Mouse (Mus musculus) neural tube, embryonic 13.5 days (tissue): ENCODE results near the gene Rb1. TPM values are rescaled to one million over a fixed set of nuclear protein-coding genes. Genes with fewer than 3 reads are reported as not detected.

ENCODE experiments used
- ATAC-seq: fragments of 200-750 bp; cut with Nextera tagmentation; 2 replicates; pipeline ENCODE4 v1.8.0; 2017; ENCODE audit warnings: low read depth, mild to moderate bottlenecking, moderate TSS enrichment, moderate library complexity
- H3K27ac ChIP-seq: fragments of 300-500 bp; sonication (generic); replicated peaks from 2 replicates; pipeline ENCODE4 v1.5.1; 2015; ENCODE audit warnings: moderate library complexity, mild to moderate bottlenecking, inconsistent platforms
- H3K27me3 ChIP-seq: fragments of 300-500 bp; sonication (generic); 2 replicates; pipeline ENCODE4 v1.6.1; 2015; ENCODE audit warnings: mild to moderate bottlenecking, inconsistent platforms
- H3K36me3 ChIP-seq: fragments of 300-500 bp; sonication (generic); 2 replicates; pipeline ENCODE4 v1.6.1; 2015; ENCODE audit warnings: mild to moderate bottlenecking, inconsistent platforms
- H3K4me1 ChIP-seq: fragments of 300-500 bp; sonication (generic); replicated peaks from 2 replicates; pipeline ENCODE4 v1.6.1; 2015; ENCODE audit warnings: inconsistent platforms
- H3K4me2 ChIP-seq: fragments of 300-500 bp; sonication (generic); 2 replicates; pipeline ENCODE4 v1.6.1; 2015; ENCODE audit warnings: inconsistent platforms, mild to moderate bottlenecking, moderate library complexity
- H3K4me3 ChIP-seq: fragments of 300-500 bp; sonication (generic); 2 replicates; pipeline ENCODE4 v1.5.1; 2015; ENCODE audit warnings: mild to moderate bottlenecking, inconsistent platforms
- H3K9ac ChIP-seq: fragments of 300-500 bp; sonication (generic); 2 replicates; pipeline ENCODE4 v1.6.1; 2015; ENCODE audit warnings: moderate library complexity, mild to moderate bottlenecking, inconsistent platforms
- H3K9me3 ChIP-seq: fragments of 300-500 bp; sonication (generic); 2 replicates; pipeline ENCODE4 v1.6.1; 2016; ENCODE audit warnings: inconsistent platforms
- WGBS: fragments of 180-500 bp; shearing (Covaris S2); methylation state at CpG from one replicate; pipeline ENCODE4 v1.1.7; 2015; 5-methylcytosine and 5-hydroxymethylcytosine counted together
- polyA plus RNA-seq: library from polyadenylated mRNA; unstranded; fragments of >200 nt; fragmentation: Nextera tagmentation; extraction: Ambion mirVana; gene quantifications from 2 replicates; pipeline ENCODE4 v1.2.1, GENCODE M21; 2015

The Rb1 gene
- 22.7 and 25.4 TPM in 2 replicates for polyA plus RNA-seq

DNA sequence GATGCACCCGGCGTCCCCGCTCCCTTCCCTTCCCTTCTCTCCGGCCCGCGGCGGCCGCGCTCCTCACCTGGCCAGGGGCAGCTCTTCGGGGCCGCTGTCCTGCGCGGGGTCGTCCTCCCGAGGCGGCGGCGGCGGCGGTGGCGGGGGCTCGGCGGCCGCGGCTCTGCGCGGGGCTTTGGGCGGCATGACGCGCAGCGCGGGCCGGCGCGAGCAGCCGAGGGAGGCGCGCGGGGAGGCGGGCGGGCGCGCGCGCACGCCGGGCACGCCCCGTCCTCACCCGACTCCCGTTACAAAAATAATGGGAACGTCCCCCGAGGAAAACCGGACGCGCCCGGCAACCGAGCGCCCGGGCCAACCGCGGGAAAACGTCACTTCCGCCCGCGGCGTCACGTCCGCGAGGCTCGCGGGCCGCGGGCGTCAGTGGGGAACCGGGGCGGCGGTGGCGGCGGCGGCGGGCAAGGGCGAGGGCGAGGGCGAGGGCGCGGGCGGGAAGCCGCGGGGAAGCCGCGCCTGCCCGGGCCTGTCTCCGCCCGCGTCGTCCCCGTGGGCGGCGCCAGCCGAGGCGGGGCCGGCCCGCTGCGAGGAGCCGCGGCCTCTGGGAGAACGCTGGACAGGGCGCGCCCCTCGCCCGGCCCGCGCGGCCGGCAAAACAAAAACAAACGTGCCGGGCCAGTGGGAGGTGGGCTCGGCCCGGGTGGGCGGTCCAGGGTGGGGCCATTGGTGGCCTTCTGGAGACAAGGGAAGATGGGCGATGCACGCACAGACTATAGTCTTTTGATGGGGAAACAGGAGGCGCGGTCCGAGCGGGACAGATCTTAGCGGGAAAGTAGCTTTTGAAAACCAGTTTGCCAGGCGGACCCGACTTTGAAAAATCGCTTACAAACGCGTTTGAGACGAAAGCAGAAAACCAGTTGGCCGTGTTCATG, at the start of gene Rb1:
TSS of gene Rb1 (minus strand) at position 367 of the 926 bp plus-strand sequence.
- H3K4me3 ChIP-seq = peak within 1 kb of the TSS; percentile 74
- peak within 1 kb of the TSS; percentile 87 for H3K4me2 ChIP-seq
- peaks cover 29% of the 10 kb centered on the region for H3K4me1 ChIP-seq
- peak; percentile 86 for ATAC-seq
- 0 out of 2 replicates have a peak, but pooled peaks cover 3% of the 10 kb centered on the region for H3K36me3 ChIP-seq
- no peaks in the 10 kb centered on the region for H3K27me3 ChIP-seq
- under 1% methylated on average over 103 of the region's 135 CpGs for WGBS
- H3K9ac ChIP-seq = peak within 1 kb of the TSS; percentile 96
- peak within 1 kb of the TSS; percentile 98 for H3K27ac ChIP-seq
- no peaks in the 10 kb centered on the region for H3K9me3 ChIP-seq

DNA sequence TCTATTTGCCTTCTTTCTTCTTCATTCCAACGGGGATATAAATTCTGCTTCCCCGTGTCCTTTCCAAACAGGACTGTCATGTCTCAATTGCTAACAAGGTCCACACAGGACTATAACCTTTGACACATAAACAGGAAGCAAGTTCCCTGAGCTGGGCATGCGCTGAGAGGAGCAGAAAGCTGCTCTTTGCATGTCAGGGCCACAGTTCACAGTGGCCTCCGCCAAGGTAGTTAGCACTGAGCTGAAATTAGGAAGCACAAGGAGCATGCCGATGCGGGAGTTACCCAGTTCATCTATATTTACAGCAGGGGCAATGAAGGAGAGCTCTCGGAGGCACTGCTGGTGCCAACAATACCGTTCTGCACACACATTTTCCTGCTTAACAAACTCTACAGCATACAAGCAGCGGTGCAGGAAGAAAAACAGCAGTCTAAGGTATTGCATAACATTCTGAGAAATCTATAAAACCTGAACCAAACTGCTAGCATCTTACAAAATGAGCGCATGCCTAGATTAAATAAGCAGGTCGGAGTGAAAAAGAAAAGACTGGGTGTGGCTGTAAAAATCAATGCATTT, 48.8 kb upstream of the Rb1 start:
- no peaks in the 10 kb centered on the region for H3K27me3 ChIP-seq
- peak overlapping the region; percentile 57; the same call in 1 of the 2 replicates for H3K27ac ChIP-seq
- H3K36me3 ChIP-seq = peaks cover 24% of the 10 kb centered on the region
- peaks cover 33% of the 10 kb centered on the region for H3K4me1 ChIP-seq
- no peak overlapping the region; the same call in 1 of the 2 replicates for H3K9ac ChIP-seq
- 0 out of 2 replicates have a peak overlapping the region, but pooled peaks have one; percentile 3 for H3K4me2 ChIP-seq
- H3K4me3 ChIP-seq = no peak overlapping the region
- no peaks in the 10 kb centered on the region for H3K9me3 ChIP-seq
- no peak for ATAC-seq
- 58% methylated on average over 11 of the region's 11 CpGs for WGBS

DNA sequence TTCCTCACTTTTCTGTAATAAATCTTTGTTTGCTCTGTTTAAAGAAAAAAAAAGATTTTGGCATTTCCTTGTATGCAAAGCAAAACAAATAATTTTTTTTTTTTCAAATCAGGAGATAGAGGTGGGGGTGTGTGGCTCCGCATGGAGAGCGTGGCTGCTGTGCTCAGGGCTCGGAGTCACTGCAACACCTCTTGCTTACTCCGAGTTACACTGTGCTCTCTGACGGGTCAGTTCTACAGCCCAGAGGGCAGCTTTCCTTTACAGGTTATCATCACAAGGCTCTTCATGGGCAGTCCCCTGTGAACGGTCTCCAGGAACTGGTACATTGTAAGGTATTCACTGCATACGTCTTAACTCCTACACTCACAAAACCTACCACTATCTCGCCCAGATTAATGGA, 48.0 kb upstream of the Rb1 start:
- H3K27me3 ChIP-seq = no peaks in the 10 kb centered on the region

DNA sequence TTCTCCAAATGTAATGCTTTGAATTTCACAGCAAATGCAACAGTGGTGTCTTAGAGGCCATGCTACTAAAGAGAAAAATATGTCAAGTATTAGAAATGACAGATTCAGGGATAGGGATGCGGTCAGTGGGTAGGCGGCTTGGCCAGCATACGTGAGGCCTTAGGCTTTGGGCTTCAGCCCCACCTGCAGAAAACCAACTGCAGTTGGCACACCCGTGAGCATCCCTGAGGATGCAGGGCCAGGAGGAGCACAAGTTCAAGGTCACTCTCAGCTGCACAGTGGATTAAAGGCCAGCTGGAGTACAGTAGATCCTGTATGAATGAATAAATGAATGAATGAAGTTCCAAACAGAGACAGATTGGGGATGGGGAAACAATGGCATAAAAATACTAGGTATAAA, 47.4 kb upstream of the Rb1 start:
- Histone ChIP-seq H3K9ac (no peak overlapping the region), H3K27me3 (no peaks in the 10 kb centered on the region), H3K36me3 (peaks cover 25% of the 10 kb centered on the region), H3K4me3 (no peak overlapping the region), H3K4me1 (peaks cover 33% of the 10 kb centered on the region), H3K4me2 (no peak overlapping the region), H3K27ac (no peak overlapping the region), H3K9me3 (no peaks in the 10 kb centered on the region)
- ATAC-seq = no peak
- WGBS = 90% methylated on average over 4 of the region's 4 CpGs

More for the DNA sequence above, 48.0 kb upstream of the Rb1 start:
- no peak overlapping the region for H3K4me2 ChIP-seq
- H3K4me3 ChIP-seq = no peak overlapping the region
- no peak for ATAC-seq
- no peak overlapping the region for H3K9ac ChIP-seq
- no peak overlapping the region for H3K27ac ChIP-seq
- peaks cover 33% of the 10 kb centered on the region for H3K4me1 ChIP-seq
- no peaks in the 10 kb centered on the region for H3K9me3 ChIP-seq
- H3K36me3 ChIP-seq = peaks cover 24% of the 10 kb centered on the region
- WGBS = 83% methylated on average over 8 of the region's 8 CpGs

DNA sequence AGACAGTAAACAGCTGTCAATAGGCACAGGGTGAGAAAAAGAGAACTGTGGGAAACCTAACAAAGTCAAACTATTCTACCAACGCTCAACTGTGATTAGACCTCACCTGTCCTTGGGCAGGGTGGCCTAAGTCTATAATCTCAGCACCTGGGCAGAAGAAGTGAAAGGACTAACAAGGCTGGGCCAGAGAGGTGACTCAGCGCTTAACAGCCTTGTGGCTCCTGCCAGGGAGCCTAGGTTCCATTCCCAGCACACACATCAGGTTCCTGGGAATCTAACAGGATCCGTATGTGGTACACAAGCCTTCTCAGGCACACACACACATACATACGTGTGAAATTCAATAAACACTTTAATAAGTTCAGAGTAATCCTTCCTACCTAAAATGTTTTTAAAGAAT, 46.0 kb upstream of the Rb1 start:
- H3K27ac ChIP-seq = no peak overlapping the region
- H3K9ac ChIP-seq = no peak overlapping the region
- H3K9me3 ChIP-seq = no peaks in the 10 kb centered on the region
- H3K4me1 ChIP-seq = peaks cover 22% of the 10 kb centered on the region
- WGBS = 98% methylated on average over 4 of the region's 4 CpGs
- H3K4me3 ChIP-seq = no peak overlapping the region
- H3K27me3 ChIP-seq = no peaks in the 10 kb centered on the region
- no peak for ATAC-seq
- no peak overlapping the region for H3K4me2 ChIP-seq
- peaks cover 35% of the 10 kb centered on the region for H3K36me3 ChIP-seq

DNA sequence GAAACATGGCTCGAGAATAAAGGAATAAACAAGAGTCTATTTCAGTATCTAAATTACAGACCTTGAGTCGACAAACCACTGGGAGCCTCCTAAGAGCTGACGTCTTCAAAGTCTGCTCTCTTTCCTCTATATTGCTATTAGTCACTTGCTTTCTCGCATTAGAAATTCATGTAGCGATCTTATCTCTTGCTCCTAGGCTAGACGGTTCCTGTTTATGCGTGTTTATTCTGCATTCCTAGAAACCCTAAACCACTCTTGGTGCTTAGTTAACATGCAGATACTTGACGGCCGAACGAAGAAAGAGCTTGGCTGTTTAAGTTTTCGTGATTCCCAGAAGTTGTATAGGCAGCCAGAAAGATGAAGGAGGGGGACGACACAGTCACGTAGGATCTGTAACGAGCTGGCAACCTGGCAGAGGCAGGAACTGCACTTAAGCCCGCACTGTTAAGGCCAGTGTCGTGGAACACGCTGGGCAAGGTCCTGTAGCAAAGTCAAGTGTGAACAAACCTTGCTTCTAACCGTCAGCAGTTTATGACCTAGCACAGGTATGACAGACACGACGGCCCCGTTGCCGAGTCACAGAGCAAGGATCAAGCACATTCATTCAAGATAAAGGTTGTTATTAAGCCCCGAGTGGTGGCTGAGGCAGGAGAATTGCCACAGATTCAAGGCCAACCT, 45.2 kb upstream of the Rb1 start:
- Histone ChIP-seq H3K9ac (no peak overlapping the region), H3K36me3 (peaks cover 42% of the 10 kb centered on the region), H3K27ac (no peak overlapping the region), H3K9me3 (no peaks in the 10 kb centered on the region), H3K4me2 (no peak overlapping the region), H3K4me3 (no peak overlapping the region), H3K4me1 (peaks cover 22% of the 10 kb centered on the region), H3K27me3 (no peaks in the 10 kb centered on the region)
- WGBS = 90% methylated on average over 23 of the region's 23 CpGs
- ATAC-seq = no peak

DNA sequence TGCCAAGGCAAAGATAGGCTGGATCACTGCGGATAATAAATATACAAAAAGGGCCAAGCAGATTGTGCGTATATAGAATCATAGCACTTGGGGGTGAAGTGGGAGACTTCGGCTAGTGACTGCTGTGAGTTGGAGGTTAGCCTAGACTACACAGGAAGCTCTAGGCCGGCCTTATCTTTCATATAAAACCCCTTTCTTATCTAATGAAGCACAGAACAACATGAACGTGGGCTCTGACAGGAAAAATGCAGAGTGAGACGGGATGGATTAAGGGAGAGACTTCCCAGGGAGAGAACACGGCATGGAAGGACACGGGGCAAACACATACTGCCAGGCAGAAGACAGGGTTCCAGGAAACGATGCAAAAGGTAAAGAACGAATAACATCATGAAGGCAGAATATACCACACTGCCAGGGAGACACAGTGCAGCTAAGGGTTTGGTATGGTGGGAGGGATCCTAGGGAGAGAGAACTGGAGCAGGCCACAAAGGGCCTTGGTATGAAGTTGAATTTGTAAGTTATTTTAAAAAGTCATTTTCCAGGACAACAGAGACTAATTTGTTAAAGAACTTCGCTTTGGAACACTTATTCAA, 44.6 kb upstream of the Rb1 start:
- peaks cover 18% of the 10 kb centered on the region for H3K4me1 ChIP-seq
- H3K4me2 ChIP-seq = no peak overlapping the region
- ATAC-seq = no peak
- H3K4me3 ChIP-seq = no peak overlapping the region
- H3K27me3 ChIP-seq = no peaks in the 10 kb centered on the region
- H3K36me3 ChIP-seq = peaks cover 49% of the 10 kb centered on the region
- H3K9ac ChIP-seq = no peak overlapping the region
- no peaks in the 10 kb centered on the region for H3K9me3 ChIP-seq
- WGBS = 88% methylated on average over 11 of the region's 11 CpGs
- no peak overlapping the region for H3K27ac ChIP-seq

DNA sequence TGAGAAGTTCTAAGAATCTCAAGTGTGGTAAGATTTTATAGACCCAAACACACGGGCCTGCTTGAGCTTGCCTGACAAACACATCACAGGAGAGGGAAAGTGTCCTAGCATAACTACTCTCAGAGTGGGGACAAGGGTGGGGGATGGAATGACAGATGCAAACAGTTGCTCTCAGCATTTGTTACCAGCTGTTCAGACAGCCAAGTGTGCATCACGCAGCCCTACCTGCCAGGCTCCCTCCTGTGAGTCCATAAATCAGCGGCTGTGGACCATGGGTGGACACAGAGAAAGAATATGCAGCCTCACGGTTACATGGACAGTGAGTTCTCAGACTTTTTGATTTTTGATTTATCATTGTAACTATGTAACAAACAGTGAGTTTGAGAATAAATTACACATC, 44.0 kb upstream of the Rb1 start:
- Histone ChIP-seq H3K4me1 (peaks cover 13% of the 10 kb centered on the region), H3K9ac (no peak overlapping the region), H3K4me2 (no peak overlapping the region), H3K36me3 (peaks cover 54% of the 10 kb centered on the region), H3K9me3 (no peaks in the 10 kb centered on the region), H3K4me3 (no peak overlapping the region), H3K27me3 (no peaks in the 10 kb centered on the region), H3K27ac (no peak overlapping the region)
- ATAC-seq = no peak
- 69% methylated on average over 4 of the region's 4 CpGs for WGBS

DNA sequence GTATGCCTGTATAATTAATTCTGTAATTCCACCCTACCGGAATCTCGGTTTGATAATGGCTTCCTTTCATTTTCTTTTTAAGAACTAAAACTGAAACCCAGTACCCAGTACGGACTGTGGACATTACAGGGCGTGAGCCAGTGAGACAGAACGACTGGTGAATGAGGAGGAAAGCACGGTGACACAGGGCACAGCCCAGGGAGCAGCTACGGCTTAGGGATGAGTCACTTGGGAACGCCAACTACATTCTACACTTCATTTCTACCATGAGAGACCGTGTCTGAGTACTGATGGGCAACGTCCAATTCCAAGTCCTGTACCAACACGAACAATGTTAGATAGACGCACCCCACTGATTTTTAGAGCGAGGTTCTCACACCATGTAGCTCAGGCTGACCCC, 43.3 kb upstream of the Rb1 start:
- ATAC-seq = no peak
- Histone ChIP-seq H3K9ac (no peak overlapping the region), H3K4me3 (no peak overlapping the region), H3K27ac (no peak overlapping the region), H3K36me3 (peaks cover 61% of the 10 kb centered on the region), H3K4me1 (peaks cover 6% of the 10 kb centered on the region; the same call in 1 of the 2 replicates), H3K9me3 (no peaks in the 10 kb centered on the region), H3K4me2 (no peak overlapping the region), H3K27me3 (no peaks in the 10 kb centered on the region)
- WGBS = 92% methylated on average over 13 of the region's 13 CpGs

DNA sequence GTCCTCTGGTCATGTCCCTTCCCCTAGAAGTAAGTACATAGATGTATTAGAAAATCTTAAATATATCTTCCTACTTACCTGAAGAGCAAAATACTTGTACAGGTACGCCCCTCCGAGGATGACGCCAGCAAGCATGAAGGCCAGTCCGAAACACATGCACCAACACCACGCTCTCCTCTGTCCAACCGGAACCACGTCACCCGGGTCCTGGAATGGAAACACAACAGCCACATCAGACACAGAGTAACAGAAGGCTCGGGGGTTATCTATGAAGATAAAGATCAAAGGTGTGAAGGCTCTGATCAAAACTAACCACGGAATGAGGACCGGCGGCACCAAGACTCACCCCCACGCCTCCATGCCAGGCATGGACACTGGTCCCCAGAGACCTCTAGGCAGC, 42.6 kb upstream of the Rb1 start:
- no peak overlapping the region for H3K4me2 ChIP-seq
- H3K9ac ChIP-seq = no peak overlapping the region
- peaks cover 68% of the 10 kb centered on the region for H3K36me3 ChIP-seq
- H3K4me3 ChIP-seq = no peak overlapping the region
- no peaks in the 10 kb centered on the region for H3K9me3 ChIP-seq
- WGBS = 94% methylated on average over 13 of the region's 13 CpGs
- no peak overlapping the region for H3K27ac ChIP-seq
- H3K27me3 ChIP-seq = no peaks in the 10 kb centered on the region
- ATAC-seq = no peak
- H3K4me1 ChIP-seq = no peaks in the 10 kb centered on the region

DNA sequence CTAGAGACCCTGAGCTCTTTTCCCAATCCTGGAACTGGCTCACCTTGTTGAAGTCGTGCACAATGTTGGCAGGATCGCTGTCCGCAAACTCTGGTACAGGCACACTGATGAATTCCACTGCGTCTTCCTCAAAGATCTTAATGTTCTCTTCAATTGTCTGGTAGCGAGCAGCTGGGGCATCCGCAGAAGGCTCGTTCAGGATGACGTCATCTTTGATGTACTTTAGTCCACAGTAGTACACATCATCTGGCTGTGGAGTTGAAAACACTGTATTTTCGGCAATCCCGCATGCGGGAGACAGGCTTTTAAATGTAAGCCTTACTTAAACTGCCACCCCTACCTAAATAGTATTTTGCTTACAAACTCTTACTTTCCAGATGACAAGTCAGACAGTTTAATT, 40.7 kb upstream of the Rb1 start:
- Histone ChIP-seq H3K9ac (no peak overlapping the region), H3K4me3 (no peak overlapping the region), H3K36me3 (peaks cover 83% of the 10 kb centered on the region), H3K4me2 (no peak overlapping the region), H3K27ac (no peak overlapping the region), H3K27me3 (no peaks in the 10 kb centered on the region), H3K4me1 (no peaks in the 10 kb centered on the region), H3K9me3 (no peaks in the 10 kb centered on the region)
- ATAC-seq = no peak
- WGBS = 91% methylated on average over 11 of the region's 11 CpGs

DNA sequence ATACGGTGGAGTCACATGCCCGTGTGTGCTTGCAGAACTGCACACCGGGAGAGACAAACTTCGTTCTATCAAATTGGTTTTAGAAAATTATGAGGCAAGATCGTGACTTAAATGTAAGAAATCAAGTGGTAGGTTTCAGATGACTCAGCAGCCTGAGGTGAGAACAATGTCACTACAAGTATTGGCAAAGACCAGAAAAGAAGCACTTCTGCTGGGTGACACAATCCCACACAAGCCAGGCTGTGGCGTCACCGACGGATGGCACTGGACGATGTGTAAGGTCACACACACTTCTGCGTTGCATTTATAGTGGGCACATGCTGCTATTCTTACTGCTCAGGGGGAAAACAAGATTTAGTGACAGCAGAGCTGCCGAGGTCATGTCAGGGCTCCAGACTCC, 38.2 kb upstream of the Rb1 start:
- Histone ChIP-seq H3K36me3 (peaks cover 96% of the 10 kb centered on the region), H3K27ac (no peak overlapping the region), H3K4me2 (no peak overlapping the region), H3K9ac (no peak overlapping the region), H3K9me3 (no peaks in the 10 kb centered on the region), H3K4me3 (no peak overlapping the region), H3K27me3 (no peaks in the 10 kb centered on the region), H3K4me1 (no peaks in the 10 kb centered on the region)
- 94% methylated on average over 11 of the region's 11 CpGs for WGBS
- ATAC-seq = no peak
